Mouse (Mus musculus) embryonic stem cell, embryonic (primary cell): ENCODE measurements at regions not wholly inside any gene's neighbourhood (a gene's known extent, or its start where the extent isn't known, plus 50 kb on each side); places are given as distances from the start of the nearest gene placed in this dataset.
"Not testable (repeated sequence)": the region's sequence is repeated elsewhere in the genome, so short reads cannot be mapped to it uniquely, and the experiment has no call there.

Experiments
- CTCF ChIA-PET, 4 experiments: fragments of 300-600 bp in 2 of 4; fragments of 350-600 bp in 2 of 4; sonication (Branson Sonifier 250); formaldehyde crosslinking; loops; one replicate each; lab custom pipeline; 2022; ENCODE audit warnings: inconsistent platforms in 2 of 4; lab: Charles Lee
- POLR2A ChIA-PET, 4 experiments: fragments of 300-600 bp in 2 of 4; fragments of 350-600 bp in 2 of 4; sonication (Branson Sonifier 250); formaldehyde crosslinking; loops; one replicate each; lab custom pipeline; 2022; ENCODE audit warnings: antibody characterized with exemption in 4 of 4, inconsistent platforms in 1 of 4; lab: Charles Lee

- ChIA-PET CTCF (no interaction called here), POLR2A (interaction anchor here in 1 of 4 experiments (1.2 kb wide), 1 partner anchor 9 kb away, joined by 3 read pairs; no protein-coding TSS in a partner anchor)
Observed at GRCm38 (mm10) chr13:32480029-32480428, 141.5 kb upstream of the Gmds start.

DNA sequence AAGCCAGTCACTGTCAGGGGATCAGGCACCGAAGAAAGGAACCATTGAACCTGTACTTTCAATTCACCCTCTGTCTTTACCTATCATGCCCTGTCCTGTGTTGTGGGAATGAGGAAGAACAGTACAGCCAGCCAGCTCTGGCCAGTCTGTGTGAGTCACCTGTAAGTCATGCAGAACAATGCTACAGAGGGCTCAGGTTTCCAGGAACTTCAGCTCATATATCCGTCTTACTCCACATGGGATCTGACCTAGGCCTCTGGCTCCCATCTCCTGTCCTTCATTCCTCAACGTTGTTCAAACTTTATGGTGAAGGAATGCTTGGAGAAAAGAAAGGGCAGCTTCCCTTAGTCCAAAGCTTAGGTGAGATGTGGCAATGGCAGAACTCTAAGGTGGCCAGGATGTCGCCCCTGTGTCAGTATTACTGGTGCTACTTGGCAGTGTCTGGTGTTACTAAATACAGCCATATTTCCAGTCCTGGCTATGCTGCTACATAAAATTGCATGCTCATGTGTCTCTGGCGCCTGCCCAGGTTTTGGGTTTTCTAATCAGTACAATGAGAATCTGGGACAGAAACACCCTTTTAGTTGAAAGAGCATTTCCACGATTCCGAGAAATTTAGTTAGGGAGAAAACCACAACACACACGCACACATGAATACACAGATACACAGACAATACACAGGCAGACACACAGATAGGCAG, 140.7 kb upstream of the Gmds start:
- ChIA-PET POLR2A (interaction anchor here in 1 of 4 experiments (1.2 kb wide), 1 partner anchor 10 kb away, joined by 3 read pairs; no protein-coding TSS in a partner anchor), CTCF (no interaction called here)

- CTCF ChIA-PET = no interaction called here
- POLR2A ChIA-PET = interaction anchor here in 1 of 4 experiments (0.6 kb wide), 1 partner anchor 1682 kb away, joined by 5 read pairs; no protein-coding TSS in a partner anchor
Observed at GRCm38 (mm10) chr13:32465787-32466186, 127.2 kb upstream of the Gmds start.

GRCm38 (mm10) chr13:32465041-32465682, 126.6 kb upstream of the Gmds start:
- POLR2A ChIA-PET = no interaction called here
- CTCF ChIA-PET = no interaction called here

- ChIA-PET POLR2A (no interaction called here), CTCF (no interaction called here)
Observed at GRCm38 (mm10) chr13:32454419-32455146, 116.0 kb upstream of the Gmds start.

- ChIA-PET CTCF (no interaction called here), POLR2A (no interaction called here)
Observed at GRCm38 (mm10) chr13:32449710-32450417, 111.3 kb upstream of the Gmds start.

GRCm38 (mm10) chr13:32444531-32444930, 106.0 kb upstream of the Gmds start:
- ChIA-PET CTCF (no interaction called here), POLR2A (interaction anchor here in 1 of 4 experiments (0.6 kb wide), 1 partner anchor 12 kb away, joined by 4 read pairs; no protein-coding TSS in a partner anchor)

GRCm38 (mm10) chr13:32442025-32442424, 103.5 kb upstream of the Gmds start:
- CTCF ChIA-PET = no interaction called here
- POLR2A ChIA-PET = no interaction called here

DNA sequence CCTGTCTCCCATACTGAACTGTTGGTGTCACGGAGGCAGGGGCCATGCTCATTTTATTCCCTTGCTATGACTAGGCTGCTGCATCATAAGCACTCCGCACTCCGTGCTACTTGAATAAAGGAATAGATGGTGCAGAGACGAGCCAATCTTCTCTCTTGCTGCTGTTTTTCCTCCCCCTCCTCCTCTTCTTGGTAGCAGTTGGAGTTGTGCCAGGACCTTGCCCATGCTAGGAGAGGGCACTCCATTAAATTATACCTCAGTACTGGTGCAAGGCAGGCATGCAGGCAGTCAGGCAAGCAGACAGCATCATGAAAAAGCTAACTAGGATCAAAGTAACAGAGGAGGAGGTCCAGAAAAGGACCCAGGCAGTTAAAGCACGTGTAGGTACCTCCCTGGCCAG, 96.6 kb upstream of the Gmds start:
- CTCF ChIA-PET = no interaction called here
- POLR2A ChIA-PET = no interaction called here

- CTCF ChIA-PET = no interaction called here
- POLR2A ChIA-PET = interaction anchor here in 1 of 4 experiments (0.7 kb wide), 1 partner anchor 235 kb away, joined by 4 read pairs; no protein-coding TSS in a partner anchor
Observed at GRCm38 (mm10) chr13:32428482-32428881, 89.9 kb upstream of the Gmds start.

- ChIA-PET POLR2A (no interaction called here), CTCF (no interaction called here)
Observed at GRCm38 (mm10) chr13:32426906-32427305, 88.4 kb upstream of the Gmds start.

DNA sequence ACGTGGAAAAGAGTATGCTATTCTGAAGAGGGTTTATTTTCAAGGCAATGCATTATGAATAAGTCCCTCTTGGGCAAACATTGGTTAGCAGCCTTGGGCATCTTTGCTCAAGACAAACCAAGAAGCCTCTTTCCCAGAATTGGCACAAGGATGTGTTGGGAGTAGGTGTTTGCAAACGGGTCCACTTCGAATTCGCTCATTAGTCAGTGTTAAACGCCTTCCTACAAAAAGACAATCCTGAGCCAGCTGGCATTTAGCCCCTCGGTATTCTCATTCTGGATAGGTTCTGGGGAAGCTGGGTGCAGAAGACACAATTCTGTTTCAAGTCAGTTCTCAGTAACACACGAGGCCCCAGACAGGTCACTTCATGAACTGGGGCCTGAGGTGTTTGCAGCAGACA, 87.7 kb upstream of the Gmds start:
- ChIA-PET POLR2A (no interaction called here), CTCF (no interaction called here)

GRCm38 (mm10) chr13:32424543-32424942, 86.0 kb upstream of the Gmds start:
- POLR2A ChIA-PET, CTCF ChIA-PET: not testable (repeated sequence)

GRCm38 (mm10) chr13:32422485-32422884, 83.9 kb upstream of the Gmds start:
- POLR2A ChIA-PET = no interaction called here
- CTCF ChIA-PET = no interaction called here

DNA sequence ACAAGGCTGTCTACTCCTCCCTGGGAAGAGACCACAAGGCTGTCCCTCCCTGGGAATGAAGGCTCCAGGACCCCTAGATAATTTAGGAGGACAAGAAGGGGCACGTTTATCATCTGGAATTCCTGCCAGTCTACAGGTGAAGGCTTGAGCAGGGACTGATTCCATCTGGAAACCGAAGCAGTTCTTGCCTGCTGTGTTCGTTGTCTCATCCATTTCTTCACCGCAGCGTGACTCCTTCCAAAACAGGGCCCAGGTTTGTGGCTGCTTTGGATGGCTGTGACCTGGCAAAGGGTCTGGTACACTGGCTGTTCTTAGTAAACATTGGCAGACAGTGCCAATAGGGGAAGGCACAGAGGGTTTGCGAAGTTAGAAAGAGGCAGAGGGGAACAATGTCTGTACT, 80.8 kb upstream of the Gmds start:
- CTCF ChIA-PET = interaction anchor here in 1 of 4 experiments (0.7 kb wide), 1 partner anchor 53 kb away, joined by 3 read pairs; no protein-coding TSS in a partner anchor
- POLR2A ChIA-PET = no interaction called here

- POLR2A ChIA-PET = no interaction called here
- CTCF ChIA-PET = interaction anchor here in 1 of 4 experiments (0.7 kb wide), 1 partner anchor 52 kb away, joined by 3 read pairs; no protein-coding TSS in a partner anchor
Observed at GRCm38 (mm10) chr13:32418655-32419054, 80.1 kb upstream of the Gmds start.

DNA sequence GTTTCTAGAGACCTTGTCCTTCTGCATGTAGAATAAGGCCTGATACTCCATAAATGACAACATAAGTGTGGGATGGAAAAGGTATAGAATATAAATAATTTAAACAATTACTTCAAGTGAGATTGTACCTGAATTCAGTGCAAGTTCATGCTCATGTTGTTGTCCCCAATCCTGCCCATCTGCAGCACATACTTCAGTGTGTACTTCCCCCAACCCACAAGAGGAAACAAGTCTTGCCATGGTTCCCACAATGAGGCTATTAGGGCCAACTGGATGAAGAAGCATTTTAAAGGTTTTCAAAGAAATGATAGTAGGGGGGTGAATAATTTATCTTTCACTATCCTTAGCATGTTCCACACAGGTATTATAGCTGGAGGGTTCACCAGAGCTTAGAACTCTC, 79.4 kb upstream of the Gmds start:
- CTCF ChIA-PET = no interaction called here
- POLR2A ChIA-PET = no interaction called here

DNA sequence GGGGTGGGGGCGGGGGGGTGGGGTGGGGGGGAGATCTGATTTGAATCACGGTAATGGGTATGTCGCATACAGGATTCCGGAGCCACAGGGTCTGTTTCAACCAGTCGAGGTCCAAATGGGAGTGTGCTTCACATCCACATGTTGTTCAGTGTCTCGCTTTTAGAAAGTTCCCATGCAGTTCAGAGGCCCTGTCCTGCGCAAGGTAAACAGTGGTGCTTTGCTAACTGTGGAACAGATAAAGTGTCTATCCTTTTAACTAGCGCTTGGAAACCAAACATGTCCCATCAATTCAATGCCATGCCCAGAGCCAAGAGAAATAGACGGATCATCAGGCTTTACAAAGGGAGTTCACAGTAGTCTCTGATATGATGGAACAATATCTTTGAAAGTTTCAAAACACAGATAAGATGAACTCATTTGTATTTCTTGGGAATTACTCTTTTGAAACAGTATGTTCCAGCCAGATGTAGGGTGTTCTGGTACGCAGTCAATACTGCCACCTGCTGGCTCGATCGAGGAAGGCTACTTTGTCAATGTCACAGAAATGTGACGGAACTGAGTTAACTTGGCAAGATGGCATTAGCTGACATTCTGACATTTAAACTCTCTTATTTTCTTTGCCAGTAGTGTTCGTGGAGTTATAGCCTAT, 72.9 kb upstream of the Gmds start:
- CTCF ChIA-PET = interaction anchor here in 2 of 4 experiments (0.6 to 1.2 kb wide), 3 partner anchors 20 to 608 kb away, joined by 3 read pairs; no protein-coding TSS in a partner anchor
- POLR2A ChIA-PET = interaction anchor here in 1 of 4 experiments (0.6 kb wide), 1 partner anchor 1894 kb away, joined by 4 read pairs; no protein-coding TSS in a partner anchor
